Mouse (Mus musculus): ENCODE results near the gene Hsp90ab1.

Hsp90ab1 gene

GRCm38 (mm10) chr17:45565103-45565502, 8.0 kb downstream of the Hsp90ab1 start:
- in situ Hi-C loops (cut with MboI; ENCODE audit: low pct_unique_long_range_greater_than_20kb in 1 of 2, low sequenced_read_pairs in 2 of 2, unreplicated experiment in 1 of 2): no loop called here

GRCm38 (mm10) chr17:45564531-45565084, 8.5 kb downstream of the Hsp90ab1 start:
- in situ Hi-C loops (cut with MboI; ENCODE audit: low pct_unique_long_range_greater_than_20kb in 1 of 2, low sequenced_read_pairs in 2 of 2, unreplicated experiment in 1 of 2): no loop called here

GRCm38 (mm10) chr17:45563655-45564530, 9.2 kb downstream of the Hsp90ab1 start, which contains the start of gene Slc35b2:
Gene Slc35b2 (plus strand): TSS chr17:45563874.
- in situ Hi-C loops (cut with MboI; ENCODE audit: low pct_unique_long_range_greater_than_20kb in 1 of 2, low sequenced_read_pairs in 2 of 2, unreplicated experiment in 1 of 2): no loop called here

- in situ Hi-C loops (cut with MboI; ENCODE audit: low pct_unique_long_range_greater_than_20kb in 1 of 2, low sequenced_read_pairs in 2 of 2, unreplicated experiment in 1 of 2): no loop called here
These were observed 9.9 kb downstream of the Hsp90ab1 start for GRCm38 (mm10) chr17:45563216-45563615.

- in situ Hi-C loops (cut with MboI; ENCODE audit: low pct_unique_long_range_greater_than_20kb in 1 of 2, low sequenced_read_pairs in 2 of 2, unreplicated experiment in 1 of 2): loop anchor here in 1 of 2 experiments (5.0 kb wide), 1 partner anchor 83 kb away; the partner anchor contains the start of gene Spats1
These were observed 13.1 kb downstream of the Hsp90ab1 start for GRCm38 (mm10) chr17:45559732-45560525.

- in situ Hi-C loops (cut with MboI; ENCODE audit: low pct_unique_long_range_greater_than_20kb in 1 of 2, low sequenced_read_pairs in 2 of 2, unreplicated experiment in 1 of 2): loop anchor here in 1 of 2 experiments (5.0 kb wide), 1 partner anchor 81 kb away; the partner anchor contains the start of gene Spats1
These were observed 14.8 kb downstream of the Hsp90ab1 start for GRCm38 (mm10) chr17:45557998-45558862.

GRCm38 (mm10) chr17:45557246-45557824, 15.7 kb downstream of the Hsp90ab1 start:
- in situ Hi-C loops (cut with MboI; ENCODE audit: low pct_unique_long_range_greater_than_20kb in 1 of 2, low sequenced_read_pairs in 2 of 2, unreplicated experiment in 1 of 2): loop anchor here in 1 of 2 experiments (5.0 kb wide), 1 partner anchor 80 kb away; the partner anchor contains the start of gene Spats1

GRCm38 (mm10) chr17:45556514-45557245, 16.4 kb downstream of the Hsp90ab1 start:
- in situ Hi-C loops (cut with MboI; ENCODE audit: low pct_unique_long_range_greater_than_20kb in 1 of 2, low sequenced_read_pairs in 2 of 2, unreplicated experiment in 1 of 2): loop anchor here in 1 of 2 experiments (5.0 kb wide), 1 partner anchor 79 kb away; the partner anchor contains the start of gene Spats1

- in situ Hi-C loops (cut with MboI; ENCODE audit: low pct_unique_long_range_greater_than_20kb in 1 of 2, low sequenced_read_pairs in 2 of 2, unreplicated experiment in 1 of 2): loop anchor here in 1 of 2 experiments (5.0 kb wide), 1 partner anchor 79 kb away; the partner anchor contains the start of gene Spats1
These were observed 17.0 kb downstream of the Hsp90ab1 start for GRCm38 (mm10) chr17:45556107-45556489.

- in situ Hi-C loops (cut with MboI; ENCODE audit: low pct_unique_long_range_greater_than_20kb in 1 of 2, low sequenced_read_pairs in 2 of 2, unreplicated experiment in 1 of 2): loop anchor here in 1 of 2 experiments (5.0 kb wide), 1 partner anchor 78 kb away; the partner anchor contains the start of gene Spats1
These were observed 17.5 kb downstream of the Hsp90ab1 start, which contains the start of gene Nfkbie for GRCm38 (mm10) chr17:45555452-45556106. Gene Nfkbie (plus strand): TSS chr17:45555703.

GRCm38 (mm10) chr17:45554420-45554819, 18.7 kb downstream of the Hsp90ab1 start:
- in situ Hi-C loops (cut with MboI; ENCODE audit: low pct_unique_long_range_greater_than_20kb in 1 of 2, low sequenced_read_pairs in 2 of 2, unreplicated experiment in 1 of 2): loop anchor here in 1 of 2 experiments (5.0 kb wide), 1 partner anchor 77 kb away; the partner anchor contains the start of gene Spats1

GRCm38 (mm10) chr17:45553065-45553464, 20.0 kb downstream of the Hsp90ab1 start:
- in situ Hi-C loops (cut with MboI; ENCODE audit: low pct_unique_long_range_greater_than_20kb in 1 of 2, low sequenced_read_pairs in 2 of 2, unreplicated experiment in 1 of 2): loop anchor here in 1 of 2 experiments (5.0 kb wide), 1 partner anchor 76 kb away; the partner anchor contains the start of gene Spats1

GRCm38 (mm10) chr17:45551816-45552451, 21.1 kb downstream of the Hsp90ab1 start:
- in situ Hi-C loops (cut with MboI; ENCODE audit: low pct_unique_long_range_greater_than_20kb in 1 of 2, low sequenced_read_pairs in 2 of 2, unreplicated experiment in 1 of 2): loop anchor here in 1 of 2 experiments (5.0 kb wide), 1 partner anchor 75 kb away; the partner anchor contains the start of gene Spats1

GRCm38 (mm10) chr17:45551249-45551796, 21.7 kb downstream of the Hsp90ab1 start:
- in situ Hi-C loops (cut with MboI; ENCODE audit: low pct_unique_long_range_greater_than_20kb in 1 of 2, low sequenced_read_pairs in 2 of 2, unreplicated experiment in 1 of 2): loop anchor here in 1 of 2 experiments (5.0 kb wide), 1 partner anchor 74 kb away; the partner anchor contains the start of gene Spats1

GRCm38 (mm10) chr17:45550253-45550652, 22.8 kb downstream of the Hsp90ab1 start:
- in situ Hi-C loops (cut with MboI; ENCODE audit: low pct_unique_long_range_greater_than_20kb in 1 of 2, low sequenced_read_pairs in 2 of 2, unreplicated experiment in 1 of 2): loop anchor here in 1 of 2 experiments (5.0 kb wide), 1 partner anchor 73 kb away; the partner anchor contains the start of gene Spats1

All from mouse embryonic stem cell (cell line).